Mouse (Mus musculus) neutrophil, adult 5-6 weeks (primary cell): Measurements from ENCODE around the gene Sept10. TPM values are rescaled to one million over a fixed set of nuclear protein-coding genes. Genes with fewer than 3 reads are reported as not detected.
"Not testable (repeated sequence)": the region's sequence is repeated elsewhere in the genome, so short reads cannot be mapped to it uniquely, and the experiment has no call there.

ENCODE experiments used
- ATAC-seq: fragments of 151-379, 151-347 bp; 2 replicates; pipeline ENCODE4 v1.8.0; 2017; ENCODE audit warnings: mild to moderate bottlenecking, moderate TSS enrichment; ENCODE audit not compliant: insufficient number of reproducible peaks, poor library complexity, low FRiP score, severe bottlenecking; ENCODE audit errors: extremely low read depth
- total RNA-seq: library from RNA; stranded (forward); fragments of 200-1000 nt; gene quantifications from 2 replicates; pipeline ENCODE4 v1.2.3, GENCODE M21; 2017

The Sept10 gene
- total RNA-seq, 1 experiment from 2014 or later, result 9.8 TPM

GRCm38 (mm10) chr10:59103076-59103475 lies 118.6 kb downstream of the Sept10 start:
- ATAC-seq, result not testable (repeated sequence)

- no peak for ATAC-seq
Observed at GRCm38 (mm10) chr10:59091988-59092387, 129.7 kb downstream of the Sept10 start.

Other genes with a start within 250 kb of the Sept10 start
- gene Sowahc, start 106 bp upstream of the Sept10 start, total RNA-seq, result 10.3 and 15.4 TPM in 2 replicates
- gene P4ha1, start 101.4 kb upstream of the Sept10 start, total RNA-seq, result 17.1 and 19.8 TPM in 2 replicates
- gene Gm10273, start 173.8 kb upstream of the Sept10 start, total RNA-seq, result 2.5 and 4.1 TPM in 2 replicates
- not detected in 2 replicates for gene Pla2g12b, start 181.8 kb upstream of the Sept10 start, total RNA-seq
- gene Oit3, start 219.9 kb upstream of the Sept10 start, total RNA-seq, result 0.35 TPM in 1 of 2 replicates, not detected in the other